Mouse (Mus musculus) megakaryocyte-erythroid progenitor cell, adult 5-6 weeks (primary cell): ENCODE data around the gene Aldh3b1. TPM values are rescaled to one million over a fixed set of nuclear protein-coding genes. Genes with fewer than 3 reads are reported as not detected.
"Not testable (repeated sequence)": the region's sequence is repeated elsewhere in the genome, so short reads cannot be mapped to it uniquely, and the experiment has no call there.

Experiments used
- ATAC-seq: replicated peaks from 2 replicates; pipeline ENCODE4 v1.8.0; 2016; ENCODE audit warnings: mild to moderate bottlenecking, inconsistent platforms; ENCODE audit not compliant: severe bottlenecking, poor library complexity, low FRiP score, low TSS enrichment
- total RNA-seq, 2 experiments: library from RNA; stranded (forward) in 1 of 2; stranded (reverse) in 1 of 2; fragments of 200-1000, 215-1000 nt in 1 of 2; fragments of >200 nt in 1 of 2; fragmentation: Nextera tagmentation in 1 of 2; gene quantifications; 2 replicates each; pipeline ENCODE4 v1.2.3; 2014 to 2017

The Aldh3b1 gene
- total RNA-seq (2014; fragmentation: Nextera tagmentation) (3.9 TPM in 1 of 2 replicates, not detected in the other), total RNA-seq (2017) (not detected in 2 replicates)

DNA sequence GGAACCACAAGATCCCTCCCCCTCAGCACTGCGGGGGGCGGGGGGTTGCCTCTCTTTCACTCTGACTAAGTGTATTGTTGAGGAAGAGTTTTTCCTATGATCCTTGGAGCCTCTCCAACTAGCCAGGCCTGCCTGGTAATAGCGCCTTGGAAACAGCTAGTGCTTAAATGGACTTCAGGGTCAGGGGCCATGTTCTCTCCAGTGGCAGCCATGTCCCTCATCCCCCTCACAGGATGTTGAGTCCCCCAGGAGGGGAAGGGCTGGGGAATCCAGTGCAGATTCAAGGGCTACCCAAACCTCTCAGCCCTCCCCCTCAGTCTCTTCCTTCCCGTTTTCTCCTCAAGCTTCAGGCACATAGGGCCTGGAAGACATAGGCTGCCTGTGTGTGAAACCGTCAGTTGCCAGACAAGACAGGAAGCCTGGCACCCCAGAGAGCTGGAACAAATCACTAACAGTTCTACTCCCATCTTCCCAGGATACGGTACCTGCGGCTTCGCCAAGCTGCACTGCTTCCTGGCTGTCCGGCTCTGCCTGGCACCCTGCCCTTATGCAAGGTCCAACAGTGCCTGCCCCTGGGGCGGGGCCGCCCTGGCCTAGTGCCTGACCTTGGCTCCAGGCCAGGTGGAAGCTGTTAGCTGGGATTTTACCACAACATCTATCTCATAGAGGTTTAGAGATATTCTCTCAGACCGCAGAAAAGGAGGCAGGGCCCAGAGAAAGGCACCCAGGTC lies at the start of gene Aldh3b1:
Aldh3b1 (minus strand) TSS at position 598 of the 731 bp plus-strand sequence.
- ATAC-seq: peak; percentile 37; the same call in 1 of the 2 replicates

DNA sequence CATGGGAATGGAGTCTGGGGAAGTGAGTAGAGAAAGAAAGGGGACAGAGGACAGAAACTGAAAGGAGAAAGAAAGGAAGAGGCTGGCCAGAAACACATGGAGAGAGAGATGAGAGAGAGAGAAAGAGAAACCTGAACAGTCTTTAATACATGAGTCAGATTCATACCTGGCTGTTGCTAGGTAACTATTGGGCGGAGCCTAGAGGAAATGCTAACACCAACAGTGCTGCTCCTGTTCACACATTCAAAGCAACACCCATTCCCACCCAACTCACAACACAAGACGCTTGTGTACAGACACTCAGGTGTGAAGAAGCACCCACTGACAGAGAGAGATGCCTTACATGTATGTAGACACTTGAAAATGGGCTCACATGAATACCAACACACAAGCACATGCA lies 46.3 kb upstream of the Aldh3b1 start:
- no peak for ATAC-seq

DNA sequence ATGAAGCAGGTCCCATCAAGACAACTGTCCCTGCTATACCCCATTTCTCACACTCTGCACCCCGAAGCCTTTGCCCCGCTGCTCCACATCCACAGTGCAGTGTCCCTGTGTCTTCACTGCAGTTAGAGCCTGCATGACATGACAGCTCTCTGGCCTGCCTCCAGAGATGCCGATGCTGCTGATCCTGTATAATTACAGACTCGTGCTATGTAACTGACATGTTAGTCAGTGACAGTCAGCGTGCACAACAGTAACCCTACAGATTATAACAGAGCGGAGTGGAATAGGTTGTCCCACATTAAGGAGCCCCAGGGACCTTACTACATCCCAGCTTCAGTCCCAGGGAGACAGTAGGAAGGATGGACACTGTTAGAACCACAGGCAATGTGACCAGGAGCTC lies 45.0 kb upstream of the Aldh3b1 start:
- ATAC-seq: not testable (repeated sequence)

DNA sequence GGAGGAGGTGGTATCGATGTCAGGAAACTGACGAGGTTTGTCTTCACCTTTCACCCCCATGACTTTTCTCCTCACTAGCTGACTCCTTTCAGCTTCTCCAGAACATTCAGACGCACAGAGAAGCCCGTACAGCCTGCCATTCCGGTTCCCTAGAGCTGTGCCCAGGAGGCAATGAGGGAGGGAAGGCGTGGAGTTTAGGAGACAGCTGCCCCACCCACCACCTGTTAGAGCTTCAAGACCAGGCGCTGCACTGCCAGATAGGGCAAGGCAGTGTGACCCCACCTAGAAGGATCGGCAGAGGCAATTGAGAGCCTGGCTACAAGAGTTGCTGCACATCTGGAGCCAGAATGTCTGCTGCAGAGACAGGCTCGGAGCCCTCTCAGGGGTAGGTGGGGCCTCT lies 42.6 kb upstream of the Aldh3b1 start, which contains the start of gene Aldh3b2:
Aldh3b2 (plus strand) TSS at position 100 of the 400 bp plus-strand sequence.
- ATAC-seq: peak; percentile 60

DNA sequence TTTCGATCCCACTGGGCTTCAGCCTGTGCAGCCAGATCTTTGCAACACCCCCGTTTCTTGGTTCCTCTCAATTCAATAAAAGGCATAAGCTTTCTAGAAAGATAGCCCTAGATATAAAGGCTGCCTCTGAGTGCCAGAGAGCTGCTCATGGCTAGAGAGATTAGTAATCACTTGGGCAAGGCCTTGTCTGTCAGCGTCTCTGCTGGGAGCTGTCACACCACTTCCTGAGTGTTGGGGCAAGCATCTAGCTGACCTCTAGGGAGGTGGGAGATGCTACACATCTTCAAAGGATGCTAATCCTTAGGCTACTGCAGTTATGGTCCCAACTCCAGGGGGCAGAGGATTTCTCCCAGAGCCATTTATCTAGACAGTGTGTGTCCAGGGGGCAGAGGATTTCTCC lies 37.6 kb upstream of the Aldh3b1 start:
- peak; percentile 47; the same call in 1 of the 2 replicates for ATAC-seq

DNA sequence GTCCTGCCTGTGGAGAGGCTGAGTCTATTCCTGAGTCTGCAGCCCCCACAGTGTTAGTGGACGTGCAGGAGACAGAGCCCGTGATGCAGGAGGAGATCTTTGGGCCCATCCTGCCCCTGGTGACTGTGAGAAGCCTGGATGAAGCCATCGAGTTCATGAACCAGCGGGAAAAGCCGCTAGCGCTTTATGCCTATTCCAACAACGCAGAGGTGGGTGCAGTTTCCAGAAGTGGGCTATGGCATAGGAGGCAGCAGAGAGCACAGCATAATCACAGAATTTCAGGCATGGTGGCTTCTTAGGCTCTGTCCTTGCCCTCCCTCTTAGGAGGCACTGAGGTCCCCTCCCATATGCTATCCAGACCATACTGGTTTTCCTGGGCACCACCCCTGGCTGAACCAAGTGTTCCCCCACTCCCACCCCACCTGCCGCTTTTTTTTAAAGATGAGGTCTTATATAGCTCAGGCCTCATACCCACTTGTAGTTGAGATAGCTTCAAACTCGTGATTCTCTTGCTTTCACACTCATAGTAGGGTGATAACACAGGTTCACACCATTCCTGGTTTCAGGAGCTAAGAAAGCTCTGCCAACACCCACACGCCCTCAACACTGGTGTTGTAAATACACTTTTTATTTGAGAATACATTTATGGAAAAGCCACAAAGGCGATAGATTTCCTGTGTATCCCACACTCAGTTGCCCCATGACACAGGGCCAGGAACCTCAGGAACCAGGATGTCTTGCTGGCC lies 36.9 kb upstream of the Aldh3b1 start:
- no peak for ATAC-seq

DNA sequence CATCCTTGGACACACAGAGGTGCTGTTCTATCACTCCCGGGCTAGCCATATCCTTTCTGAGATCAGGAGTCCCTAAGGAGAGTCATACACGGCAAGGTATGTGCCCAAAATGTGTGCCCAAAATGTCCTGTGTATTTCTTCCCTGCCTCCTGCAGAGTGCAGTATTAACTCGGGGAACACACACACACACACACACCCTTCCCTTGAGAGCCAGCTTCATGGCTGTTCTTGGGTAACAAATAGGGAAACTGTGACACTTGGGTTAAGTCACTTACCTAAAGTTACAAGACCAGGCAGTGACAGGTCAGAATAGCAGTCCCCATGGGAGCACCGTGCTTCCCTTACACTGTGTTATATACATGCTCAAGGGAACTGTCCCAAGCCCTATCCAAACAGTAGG lies 34.4 kb upstream of the Aldh3b1 start:
- no peak for ATAC-seq

DNA sequence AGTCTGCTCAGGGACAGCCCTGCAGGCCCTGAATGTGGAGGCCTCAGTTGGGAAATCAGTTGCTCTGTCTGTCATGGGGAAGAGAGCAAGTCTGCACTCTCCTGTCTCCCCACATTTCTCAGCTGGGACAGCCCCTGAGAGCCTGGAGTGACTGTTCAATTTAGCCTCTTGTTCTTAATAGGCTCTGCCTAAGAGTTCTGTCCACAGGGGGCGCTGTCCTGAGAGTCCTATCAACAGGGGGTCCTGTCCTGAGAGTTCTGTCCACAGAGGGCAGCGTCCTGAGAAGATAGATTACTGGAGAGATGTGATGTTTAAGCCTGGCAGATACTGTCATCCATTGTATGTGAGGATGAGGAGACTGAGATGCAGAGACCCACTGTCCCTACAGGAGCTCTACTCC lies 32.9 kb upstream of the Aldh3b1 start:
- no peak for ATAC-seq

DNA sequence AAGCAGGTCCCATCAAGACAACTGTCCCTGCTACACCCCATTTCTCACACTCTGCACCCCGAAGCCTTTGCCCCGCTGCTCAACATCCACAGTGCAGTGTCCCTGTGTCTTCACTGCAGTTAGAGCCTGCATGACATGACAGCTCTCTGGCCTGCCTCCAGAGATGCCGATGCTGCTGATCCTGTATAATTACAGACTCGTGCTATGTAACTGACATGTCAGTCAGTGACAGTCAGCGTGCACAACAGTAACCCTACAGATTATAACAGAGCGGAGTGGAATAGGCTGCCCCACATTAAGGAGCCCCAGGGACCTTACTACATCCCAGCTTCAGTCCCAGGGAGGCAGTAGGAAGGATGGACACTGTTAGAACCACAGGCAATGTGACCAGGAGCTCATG lies 32.2 kb upstream of the Aldh3b1 start:
- not testable (repeated sequence) for ATAC-seq

DNA sequence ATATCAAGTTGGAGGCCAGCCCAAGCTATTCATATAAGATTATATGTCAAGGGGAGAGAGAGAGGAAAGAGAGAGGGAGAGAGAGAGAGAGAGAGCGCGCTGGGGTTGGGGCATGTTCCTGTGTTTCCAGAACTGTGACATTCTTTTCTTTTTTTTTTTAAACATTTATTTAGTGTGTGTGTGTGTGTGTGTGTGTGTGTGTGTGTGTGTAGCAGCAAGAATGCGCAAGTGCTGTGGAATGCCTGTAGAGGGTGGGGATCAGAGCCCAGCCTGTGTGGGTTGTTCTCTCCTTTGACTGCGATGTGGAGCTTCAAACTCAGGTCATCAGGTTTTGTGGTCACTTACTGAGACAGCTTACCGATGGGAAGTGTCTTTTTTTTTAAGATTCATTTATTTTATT lies 30.6 kb upstream of the Aldh3b1 start:
- no peak for ATAC-seq

DNA sequence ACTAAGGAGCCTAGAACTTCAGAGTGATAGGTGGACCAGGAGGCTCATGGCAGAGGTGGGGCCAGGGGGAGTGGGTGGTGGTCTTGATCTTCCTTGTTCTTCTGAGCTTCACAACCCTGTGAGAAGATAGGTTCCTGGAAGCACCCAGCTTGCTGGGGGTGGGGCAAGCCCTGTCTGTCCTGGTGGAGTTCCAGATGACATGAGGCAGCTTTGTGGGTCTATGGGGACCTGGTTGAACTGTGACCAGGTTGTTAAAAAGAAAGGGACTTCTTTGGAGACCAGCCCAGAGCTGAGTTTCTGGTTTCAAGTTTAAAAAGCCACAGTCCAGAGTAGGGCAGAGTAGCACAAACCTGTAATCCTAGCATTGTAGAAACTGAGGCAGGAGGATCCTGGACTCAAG lies 29.4 kb upstream of the Aldh3b1 start:
- no peak for ATAC-seq

DNA sequence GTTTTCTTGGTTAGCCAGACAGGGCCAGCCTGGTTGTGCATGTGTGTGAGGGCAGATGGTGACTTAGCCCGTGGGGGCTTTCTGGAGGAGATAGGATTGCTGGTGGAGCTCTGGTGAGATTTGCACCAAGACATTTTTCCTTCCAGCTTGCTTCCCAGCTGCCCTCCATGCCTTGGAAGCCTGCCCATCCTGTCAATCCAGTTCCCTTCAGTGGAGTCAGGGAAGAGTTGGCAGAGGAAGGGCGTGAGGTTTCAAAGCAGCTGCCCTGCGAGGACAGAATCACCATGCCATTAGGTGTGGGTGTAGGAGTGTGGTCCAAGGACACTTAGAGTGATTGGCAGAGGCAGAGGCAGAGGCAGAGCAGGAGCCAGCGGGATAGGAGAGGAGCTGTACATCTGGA lies 28.9 kb upstream of the Aldh3b1 start, which contains the start of gene Aldh3b3:
Aldh3b3 (plus strand) TSS at position 176 of the 400 bp plus-strand sequence.
- no peak for ATAC-seq

DNA sequence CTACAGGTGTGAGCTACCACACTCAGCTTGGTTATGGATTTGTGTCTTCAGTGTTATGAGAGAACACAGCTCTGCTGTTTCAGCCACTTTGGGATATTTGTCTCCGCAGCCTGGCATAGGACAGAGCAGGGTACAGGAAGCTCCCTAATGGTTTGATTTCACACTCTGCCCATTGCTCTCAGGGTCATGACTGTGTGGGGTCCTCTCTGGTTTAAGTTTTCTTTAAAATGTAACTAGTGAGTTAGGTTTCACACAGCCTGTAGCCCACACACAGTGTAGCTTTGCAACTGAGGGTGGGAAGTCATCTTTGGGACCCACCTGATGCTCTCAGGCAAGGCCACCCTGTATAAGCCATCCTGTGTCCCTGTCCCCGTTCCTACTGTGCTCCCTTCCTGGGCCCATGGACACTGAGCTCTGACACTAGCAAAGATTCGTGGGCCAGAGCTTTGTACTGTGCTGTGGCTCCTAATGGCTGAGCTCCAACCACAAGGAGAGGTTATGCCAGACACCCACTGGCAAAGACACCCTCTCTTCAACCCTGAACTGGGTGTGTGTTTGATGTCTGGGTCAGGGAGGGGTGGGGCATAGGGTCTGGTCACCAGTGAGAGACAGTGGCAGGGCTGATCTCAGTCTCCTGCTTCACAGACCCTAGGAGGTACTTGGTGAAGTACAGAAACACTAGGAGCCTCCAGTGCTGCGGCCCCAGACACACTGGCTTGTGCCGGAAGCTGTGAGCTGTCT lies 27.9 kb upstream of the Aldh3b1 start:
- ATAC-seq: not testable (repeated sequence)

DNA sequence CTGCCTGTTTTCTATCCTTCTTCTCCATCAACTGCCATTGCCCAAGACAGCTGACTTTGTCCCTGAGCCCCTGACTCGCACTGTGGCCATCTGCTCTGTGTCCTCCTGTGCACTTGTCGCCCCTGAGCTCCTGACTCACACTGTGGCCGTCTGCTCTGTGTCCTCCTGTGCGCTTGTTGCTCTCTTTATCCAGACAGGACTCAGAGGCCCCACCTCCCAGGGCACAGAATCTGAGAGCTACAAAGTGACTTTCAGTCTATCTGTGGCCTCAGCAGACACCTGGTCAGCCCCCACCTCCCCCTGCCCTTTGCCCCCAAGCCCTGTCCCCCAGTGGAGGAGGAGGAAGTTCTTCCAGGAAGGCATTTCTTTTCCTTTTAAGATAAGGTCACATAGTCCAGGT lies 26.2 kb upstream of the Aldh3b1 start:
- ATAC-seq: no peak

DNA sequence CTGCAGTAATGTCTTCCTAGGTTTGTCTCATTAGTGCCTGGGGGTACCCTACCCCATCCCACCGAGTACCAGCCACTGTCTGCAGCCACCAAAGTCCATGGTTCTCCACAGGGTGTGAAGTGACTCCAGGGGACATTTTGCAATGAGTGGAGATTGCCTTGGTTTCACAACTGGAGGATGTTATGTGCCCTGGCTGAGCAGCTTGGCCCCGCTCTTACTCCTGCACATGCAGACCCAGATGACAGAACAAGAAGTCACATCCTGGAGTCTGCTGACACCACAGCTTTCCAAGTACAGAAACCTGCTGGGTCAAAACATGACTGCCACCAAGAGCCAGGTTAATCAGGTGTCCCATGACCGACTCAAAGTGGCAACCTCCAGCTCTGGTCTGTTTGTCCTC lies 25.4 kb upstream of the Aldh3b1 start:
- no peak for ATAC-seq

DNA sequence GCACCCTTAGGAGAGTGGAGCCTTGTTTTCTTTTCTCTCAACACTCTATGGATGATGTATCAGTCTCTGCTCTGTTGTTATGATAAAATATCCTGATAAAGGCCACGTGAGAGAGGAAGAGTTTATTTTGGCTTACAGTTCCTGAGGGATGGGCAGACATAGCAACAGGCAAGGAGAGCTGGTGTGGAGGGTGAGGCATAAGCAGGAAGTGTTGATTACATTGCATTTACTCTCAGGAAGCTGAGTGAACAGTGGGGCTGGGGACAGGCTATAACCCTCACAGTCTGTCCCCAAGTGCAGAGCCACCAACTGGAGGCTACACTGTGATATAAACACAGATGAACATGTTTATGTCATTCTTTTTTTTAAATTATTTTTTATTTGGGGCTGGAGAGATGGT lies 22.5 kb upstream of the Aldh3b1 start:
- ATAC-seq: no peak

DNA sequence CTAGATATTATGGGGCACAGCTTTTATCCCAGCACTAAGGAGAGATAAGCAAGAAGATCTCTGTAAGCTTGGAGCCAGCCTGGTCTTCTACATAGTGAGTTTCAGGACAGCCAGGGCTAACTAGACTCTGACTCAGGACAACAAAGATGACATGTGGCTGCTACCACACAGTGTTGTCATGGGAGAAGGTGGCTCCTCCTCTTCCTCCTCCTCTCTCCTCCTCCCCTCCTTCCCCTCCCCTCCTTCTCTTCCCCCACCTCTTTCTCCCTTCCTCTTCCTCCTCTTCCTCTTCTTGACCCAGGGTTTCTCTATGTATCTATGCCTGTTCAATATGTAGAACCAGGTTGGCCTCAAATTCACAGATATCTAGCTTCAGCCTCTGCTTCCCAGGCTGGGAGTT lies 21.9 kb upstream of the Aldh3b1 start:
- no peak for ATAC-seq

DNA sequence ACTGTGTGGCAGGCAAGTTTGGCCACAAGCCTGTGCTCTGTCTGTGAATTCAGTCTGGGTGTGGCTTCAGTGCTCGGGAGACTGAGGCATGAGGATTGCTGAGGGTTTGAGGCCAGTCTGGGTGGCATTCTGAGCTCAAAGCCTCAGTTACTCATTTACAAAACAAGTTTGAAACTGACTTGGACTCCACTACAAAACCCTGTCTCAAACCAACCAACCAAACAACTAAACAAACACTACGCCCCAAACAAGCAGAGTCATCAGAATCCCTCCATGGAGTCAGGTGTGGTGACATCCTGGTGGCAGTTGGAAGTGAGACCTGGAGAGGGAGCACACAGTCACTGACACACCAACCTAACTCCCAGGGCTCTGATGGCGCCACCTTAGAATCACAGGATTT lies 20.7 kb upstream of the Aldh3b1 start:
- no peak for ATAC-seq

DNA sequence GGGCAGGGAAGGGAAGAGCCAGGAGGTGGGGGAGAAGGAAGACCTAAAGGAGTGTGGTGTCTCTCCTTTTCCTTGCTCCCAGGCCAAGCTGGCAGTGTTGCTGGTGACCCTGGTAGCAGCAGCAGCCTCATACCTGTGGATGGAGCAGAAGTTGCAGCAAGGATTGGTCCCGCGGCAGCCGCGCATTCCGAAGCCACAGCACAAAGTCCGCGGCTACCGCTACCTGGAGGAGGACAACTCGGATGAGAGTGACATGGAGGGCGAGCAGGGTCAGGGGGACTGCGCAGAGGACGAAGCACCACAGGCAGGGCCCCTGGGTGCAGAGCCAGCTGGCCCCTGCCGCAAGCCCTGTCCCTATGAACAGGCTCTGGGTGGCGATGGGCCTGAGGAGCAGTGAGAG lies 18.9 kb upstream of the Aldh3b1 start:
- no peak for ATAC-seq

DNA sequence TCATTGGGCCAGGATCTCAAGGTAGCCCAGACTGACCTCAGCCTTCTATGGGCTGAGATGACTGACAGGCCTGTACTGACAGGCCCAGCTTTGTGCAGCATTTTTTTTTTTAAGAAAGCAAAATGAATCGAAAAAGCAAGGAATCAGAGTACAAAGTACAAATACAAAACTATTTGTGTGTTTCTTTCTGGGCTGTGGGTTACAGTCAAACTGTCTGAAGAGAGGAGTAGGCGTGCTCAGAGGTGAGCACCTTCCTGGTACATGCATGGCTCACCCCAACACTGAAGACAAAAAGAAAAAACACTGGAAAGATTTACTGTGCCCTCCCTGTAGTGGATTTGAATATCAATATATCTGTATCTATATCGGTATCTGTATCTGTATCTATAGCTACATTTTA lies 18.2 kb upstream of the Aldh3b1 start:
- ATAC-seq: no peak
